In genomic region chr14:75820007-75820406, GRCm38 (mm10) we compare ENCODE assay signal across 9 mouse cellular contexts. TPM values are rescaled to one million over a fixed set of nuclear protein-coding genes. Genes with fewer than 3 reads are reported as not detected.
DNase-seq lines count a peak whose midpoint lies in the region.
"Had no signal": no experiment of that assay in that cellular context is flagged by ENCODE, and none has a peak within 500 bp of the region (broad histone marks: within the 10 kb centered on the region; RNA-seq: fewer than 3 reads in every experiment).

No protein-coding gene starts in this region.

- peak; percentile 53 for DNase-seq in adrenal gland, postnatal 14 days
- DNase-seq in adrenal gland, adult 8-10 months = no peak
- peak; percentile 68 for DNase-seq in kidney, adult 9 months
- DNase-seq in kidney, postnatal 10 days = no peak
- DNase-seq in gastrocnemius, adult 8-10 months (ENCODE audit: low spot score in 2 of 2) = peak; percentile 73 to 75
- DNase-seq in lung, postnatal 36 days = peak; percentile 62
- no peak for DNase-seq in right cerebral cortex, postnatal 10 days (ENCODE audit: low spot score in 2 of 2)
- no peak for DNase-seq in right cerebral cortex, postnatal 25 days
- DNase-seq: midbrain, embryonic 14.5 days had no signal

RNA-seq across cellular contexts. Expression of gene Tpt1, which starts 24.9 kb away (rescaled TPM):
- total RNA-seq in adrenal gland, postnatal 14 days (2021) = 2,745 and 3,054 TPM in 2 replicates
- total RNA-seq in adrenal gland, adult 8-10 months (2022) = 1,000 to 10,000 TPM; 2,109 to 2,569 (median 2,425) TPM
- total RNA-seq in gastrocnemius, adult 8-10 months (2022) = 1,000 to 10,000 TPM; 3,387 to 4,149 (median 3,897) TPM

RNA-seq across cellular contexts. Expression of gene Slc25a30, which starts 33.2 kb away (rescaled TPM):
- total RNA-seq in adrenal gland, postnatal 14 days (2021) = 71.2 and 102 TPM in 2 replicates
- 100 to 1,000 TPM in 2 of 4 experiments, 10 to 100 TPM in 2; 88.4 to 209 (median 152) TPM for total RNA-seq in adrenal gland, adult 8-10 months (2022)
- 10 to 100 TPM in 1 of 4 experiments, 1 to 10 TPM in 3; 5.9 to 12.2 (median 7.2) TPM for total RNA-seq in gastrocnemius, adult 8-10 months (2022)

Comparison
In these comparisons a context has a peak if more than half of its experiments do, and no peak if none do; other contexts are left out.
1. DNase-seq: peak in adrenal gland, postnatal 14 days (single experiment), kidney, adult 9 months (single experiment), gastrocnemius, adult 8-10 months (2 of 2) and lung, postnatal 36 days (single experiment); none in adrenal gland, adult 8-10 months (single experiment), kidney, postnatal 10 days (single experiment), right cerebral cortex, postnatal 10 days (0 of 2) and right cerebral cortex, postnatal 25 days (single experiment).